Mouse (Mus musculus): ENCODE measurements around the gene Mylip.
A peak's percentile ranks its signal among the peaks of the same experiment; 100 is the strongest.

Mylip gene

GRCm38 (mm10) chr13:45389448-45390311, at the start of gene Mylip:
Gene Mylip, plus strand, starts transcription at chr13:45389742.
- peak; percentile 98 to 99 for DNase-seq

DNA sequence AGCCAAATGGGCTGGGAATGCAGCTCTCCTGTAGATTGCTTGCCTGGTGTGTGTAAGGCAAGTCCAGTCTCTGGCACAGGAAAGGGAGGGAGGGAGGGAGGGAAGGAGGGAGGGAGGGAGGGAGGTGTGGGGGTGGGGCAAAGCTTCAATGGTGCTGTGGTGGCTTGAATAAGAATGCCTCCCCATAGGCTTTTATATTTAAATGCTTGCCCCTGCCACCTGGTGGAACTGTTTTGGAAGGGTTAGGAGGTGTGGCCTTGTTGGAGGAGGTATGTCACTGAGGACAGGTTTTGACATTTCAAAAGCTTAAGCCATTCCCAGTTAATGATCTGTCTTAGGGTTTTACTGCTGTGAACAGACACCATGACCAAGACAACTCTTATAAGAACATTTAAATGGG, 47.6 kb upstream of the Mylip start:
- no peak for DNase-seq

- DNase-seq, result no peak
These were observed 46.0 kb upstream of the Mylip start for GRCm38 (mm10) chr13:45343541-45343940.

GRCm38 (mm10) chr13:45343966-45344365, 45.6 kb upstream of the Mylip start:
- no peak for DNase-seq

DNA sequence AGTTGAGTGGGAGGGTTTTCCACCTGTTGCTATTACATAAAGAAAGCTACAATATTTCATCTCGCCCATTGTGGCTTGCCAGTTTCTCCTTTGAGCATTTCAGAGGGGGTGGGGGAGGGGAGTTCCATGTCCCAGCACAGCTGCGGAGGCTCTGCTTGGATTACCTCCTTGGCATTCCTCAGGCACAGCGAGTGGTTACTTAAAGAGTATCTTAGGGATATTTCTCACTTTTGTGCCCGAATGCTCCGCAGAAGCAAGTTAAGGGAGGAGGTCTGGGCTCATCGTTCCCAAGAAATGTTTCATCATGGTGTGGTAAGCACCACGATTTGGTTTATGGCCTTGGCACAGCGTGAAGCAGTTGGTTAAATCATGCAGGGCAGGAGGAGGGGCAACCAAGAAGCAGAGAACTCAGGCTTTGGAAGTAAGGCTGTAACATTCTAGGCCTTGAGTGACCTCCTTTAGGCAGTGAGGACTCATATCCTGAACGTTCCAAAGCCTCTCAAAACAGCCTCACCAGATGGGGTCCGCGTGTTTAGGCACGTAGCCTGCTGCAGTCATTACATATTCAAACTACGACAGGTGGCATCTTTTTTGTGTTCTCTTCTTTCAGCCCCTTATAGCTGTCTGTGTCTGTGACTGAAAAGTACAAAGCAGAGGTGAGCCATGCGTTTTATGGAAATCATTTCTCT, 43.9 kb upstream of the Mylip start:
- DNase-seq, result no peak

DNA sequence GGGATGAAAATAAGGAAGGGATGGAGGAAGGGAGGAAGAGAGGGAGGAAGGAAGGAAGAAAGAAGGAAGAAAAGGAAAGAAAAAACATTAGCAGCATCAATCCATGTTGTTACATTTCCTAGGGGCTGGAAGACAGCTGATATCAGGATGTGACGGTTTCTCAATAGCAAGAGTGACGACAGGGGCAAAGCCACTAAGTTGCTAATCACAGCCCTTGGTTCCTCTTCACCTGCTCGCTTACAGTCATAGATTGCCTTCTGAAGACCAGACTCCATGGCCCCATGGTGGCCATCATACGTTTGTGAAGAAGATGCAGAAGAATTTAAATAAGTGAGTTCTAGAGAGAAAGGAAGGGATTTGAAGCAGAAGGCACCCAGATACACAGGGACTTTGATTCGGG, 38.1 kb upstream of the Mylip start:
- no peak for DNase-seq

GRCm38 (mm10) chr13:45354824-45355223, 34.7 kb upstream of the Mylip start:
- no peak for DNase-seq

DNA sequence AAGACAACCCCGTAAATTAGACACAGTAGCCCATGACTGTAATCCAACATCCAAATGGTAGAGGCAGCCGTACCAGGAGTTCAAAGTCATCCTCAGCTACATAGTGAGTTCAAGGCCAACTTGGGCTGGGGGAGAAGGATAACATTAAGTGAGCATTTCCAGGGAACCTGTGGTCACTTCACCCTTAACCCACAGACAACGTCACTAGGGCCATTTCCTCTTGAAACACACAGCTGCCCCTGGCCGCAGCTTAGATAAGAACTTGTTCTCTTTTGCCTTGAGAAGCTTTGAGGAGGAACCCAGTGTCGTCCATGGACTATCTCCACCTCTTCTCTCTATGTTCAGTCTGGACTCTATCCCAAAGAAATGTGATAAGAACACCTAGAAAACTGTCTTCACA, 31.3 kb upstream of the Mylip start:
- DNase-seq, result no peak

GRCm38 (mm10) chr13:45358676-45359323, 30.7 kb upstream of the Mylip start:
- no peak for DNase-seq

DNA sequence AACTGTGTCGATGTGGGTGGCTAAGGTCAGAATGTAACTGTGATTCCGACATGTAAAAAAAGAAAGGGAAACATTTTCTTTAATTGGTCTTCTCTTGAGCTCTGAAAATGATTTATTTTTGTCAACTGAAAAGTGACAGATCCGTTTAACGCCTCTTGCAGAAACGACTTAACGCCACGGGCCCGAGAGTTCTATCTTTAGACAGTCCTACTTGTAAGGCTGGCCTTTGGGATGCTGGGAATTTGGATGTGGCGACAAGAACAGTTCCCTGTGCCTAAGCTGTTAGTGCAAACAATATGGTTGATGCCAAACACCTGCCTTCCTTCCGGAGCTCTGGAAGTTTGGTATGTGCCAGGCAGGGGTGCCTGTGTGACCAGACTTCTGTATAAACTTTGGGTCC, 23.8 kb upstream of the Mylip start:
- DNase-seq, result no peak

DNA sequence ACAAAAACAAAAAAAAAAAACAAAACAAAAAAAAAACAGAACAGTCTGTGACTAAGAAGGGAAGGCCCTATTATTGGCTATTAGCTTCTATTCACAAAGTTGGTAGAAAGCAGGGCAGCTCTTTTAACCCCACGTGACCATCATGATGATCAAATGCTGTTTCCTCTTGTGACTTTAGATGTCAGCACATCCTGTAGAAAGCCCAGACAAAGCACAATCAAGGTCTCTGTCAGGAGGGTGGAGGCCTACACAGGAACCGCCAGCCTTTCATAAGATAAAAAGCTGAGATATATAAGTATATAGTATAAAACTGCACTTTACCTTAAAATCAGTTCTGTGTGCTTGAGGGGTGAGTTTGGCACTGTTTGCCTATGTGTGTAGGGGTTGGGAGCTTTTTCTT, 17.9 kb upstream of the Mylip start:
- DNase-seq, result no peak

DNA sequence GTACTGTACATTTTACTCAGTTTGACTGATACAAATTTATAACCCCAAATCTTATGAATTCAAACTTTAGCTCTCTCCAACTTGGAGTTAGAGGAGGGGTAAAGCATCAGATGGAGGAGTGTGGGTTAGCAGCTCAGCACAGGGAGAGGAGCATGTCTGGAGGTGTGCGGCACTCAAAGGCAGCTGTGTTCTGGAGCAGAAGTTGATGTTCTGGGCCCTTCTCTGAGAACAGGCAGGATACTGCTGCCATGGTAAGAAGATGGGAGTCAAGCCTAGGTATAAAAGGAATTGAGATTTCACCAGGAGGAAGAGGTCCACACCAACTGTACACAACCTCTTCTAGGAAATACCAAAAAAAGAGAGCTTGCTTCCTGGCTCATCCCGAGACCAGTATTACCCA, 17.1 kb upstream of the Mylip start:
- no peak for DNase-seq

DNA sequence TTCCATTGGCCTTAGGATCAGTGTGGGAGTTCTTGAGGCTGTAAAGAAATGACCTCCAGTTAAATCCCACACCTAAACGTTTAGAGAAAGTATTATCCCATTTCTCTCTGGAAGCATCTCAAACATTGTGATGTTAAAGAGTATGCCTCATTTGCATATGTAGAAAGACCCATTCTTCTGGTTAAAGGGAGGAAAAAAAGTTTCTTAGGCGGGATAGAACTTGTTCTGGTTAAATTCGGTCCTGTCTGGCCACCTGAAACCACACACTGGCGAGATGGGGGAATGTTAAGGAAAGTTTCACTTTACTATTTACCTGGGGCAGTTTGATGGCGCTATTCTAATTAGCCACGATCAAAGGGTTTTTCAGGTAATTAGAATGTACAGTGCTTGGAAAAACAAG, 14.7 kb upstream of the Mylip start:
- no peak for DNase-seq

GRCm38 (mm10) chr13:45382208-45382607, 7.3 kb upstream of the Mylip start:
- no peak for DNase-seq

GRCm38 (mm10) chr13:45384636-45385035, 4.9 kb upstream of the Mylip start:
- DNase-seq, result no peak

- no peak for DNase-seq
These were observed 4.0 kb upstream of the Mylip start for GRCm38 (mm10) chr13:45385521-45385920.

DNA sequence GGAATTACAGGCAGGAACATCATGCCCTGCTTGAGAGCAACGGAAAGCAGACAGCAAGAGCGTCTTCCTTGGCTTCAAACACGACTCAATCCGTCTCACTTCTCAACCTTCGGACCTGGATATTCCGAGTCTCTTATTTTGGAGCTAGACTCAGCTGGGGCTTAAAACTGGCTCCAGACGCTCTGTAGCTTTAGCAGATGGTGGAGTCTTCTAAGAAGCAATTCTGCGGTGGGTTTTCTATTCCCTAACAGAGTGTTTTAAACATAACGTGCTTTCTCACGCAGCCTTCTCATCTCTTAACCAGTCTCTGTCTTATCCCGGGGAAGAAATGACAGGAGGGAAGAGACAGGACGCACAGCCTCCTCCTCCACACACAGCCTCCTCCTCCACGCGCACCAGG, 3.3 kb upstream of the Mylip start:
- DNase-seq, result no peak

- peak; percentile 46 to 52 for DNase-seq
These were observed 2.3 kb upstream of the Mylip start for GRCm38 (mm10) chr13:45387231-45387630.

GRCm38 (mm10) chr13:45388254-45388805, 1.2 kb upstream of the Mylip start:
- DNase-seq, result no peak

- peak in 1 of 2 experiments; percentile 9 for DNase-seq
These were observed 653 bp upstream of the Mylip start for GRCm38 (mm10) chr13:45388889-45389288.

DNA sequence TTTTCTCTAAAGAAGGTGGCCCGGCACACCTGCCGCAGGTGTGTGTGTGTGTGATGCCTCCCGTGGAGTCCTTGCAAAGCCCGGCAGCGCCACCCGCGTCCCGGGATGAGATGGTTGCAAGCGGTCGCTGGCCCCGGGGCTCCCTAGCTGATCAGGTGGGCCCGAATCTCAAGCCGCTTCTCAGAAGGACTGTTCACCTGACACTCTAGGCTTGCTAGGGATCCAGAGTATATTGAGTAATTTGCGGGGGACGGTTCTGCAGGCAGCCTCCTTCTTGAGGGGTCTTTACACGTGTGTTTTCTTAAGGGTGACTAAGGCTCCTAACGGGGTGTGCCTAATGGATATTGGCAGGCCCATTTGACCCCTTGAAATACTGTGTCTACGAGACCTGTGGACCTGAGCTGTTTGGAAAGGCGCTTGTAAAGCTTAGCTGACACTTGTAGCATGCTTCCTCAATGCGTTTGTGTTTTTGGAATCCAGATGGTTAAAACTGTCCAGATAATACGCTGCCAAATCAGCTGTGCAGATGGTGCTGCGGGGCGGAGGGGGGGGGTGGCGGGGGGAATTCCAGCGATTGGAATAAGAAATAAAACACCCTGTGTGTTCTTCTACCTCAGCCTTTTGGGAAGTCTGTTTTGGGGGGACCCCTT, 895 bp downstream of the Mylip start:
- peak; percentile 51 to 57 for DNase-seq

- peak; percentile 77 to 78 for DNase-seq
These were observed 1.7 kb downstream of the Mylip start for GRCm38 (mm10) chr13:45390962-45391853.
